Mouse (Mus musculus) intestine, embryonic 14.5 days (tissue): Measurements from ENCODE around the gene Nsg2. TPM values are rescaled to one million over a fixed set of nuclear protein-coding genes. Genes with fewer than 3 reads are reported as not detected.

Experiments
- ATAC-seq: fragments of 200-750 bp; cut with Nextera tagmentation; replicated peaks from 2 replicates; pipeline ENCODE4 v1.8.0; 2017; ENCODE audit warnings: low read depth, moderate number of reproducible peaks, moderate TSS enrichment, moderate library complexity; ENCODE audit not compliant: low FRiP score, low TSS enrichment
- DNase-seq: peaks from one replicate; pipeline ENCODE4 v3.0.0-alpha.2; 2018; ENCODE audit warnings: low spot score
- H3K27ac ChIP-seq: fragments of 300-500 bp; sonication (generic); 2 replicates; pipeline ENCODE4 v1.5.1; 2014; ENCODE audit warnings: low read depth, mild to moderate bottlenecking, control low read depth
- H3K27me3 ChIP-seq: fragments of 300-500 bp; sonication (generic); replicated peaks from 2 replicates; pipeline ENCODE4 v1.6.1; 2014; ENCODE audit warnings: low read length, control low read depth; ENCODE audit not compliant: control insufficient read depth, insufficient read depth
- H3K36me3 ChIP-seq: fragments of 300-500 bp; sonication (generic); 2 replicates; pipeline ENCODE4 v1.6.1; 2014; ENCODE audit warnings: low read length, control low read depth; ENCODE audit not compliant: control insufficient read depth, insufficient read depth
- H3K4me1 ChIP-seq: fragments of 300-500 bp; sonication (generic); replicated peaks from 2 replicates; pipeline ENCODE4 v1.6.1; 2014; ENCODE audit warnings: low read length, control low read depth, mixed read lengths; ENCODE audit not compliant: control insufficient read depth, insufficient read depth
- H3K4me2 ChIP-seq: fragments of 300-500 bp; sonication (generic); 2 replicates; pipeline ENCODE4 v1.6.1; 2014; ENCODE audit warnings: low read length
- H3K4me3 ChIP-seq: fragments of 300-500 bp; sonication (generic); 2 replicates; pipeline ENCODE4 v1.5.1; 2014; ENCODE audit warnings: low read depth, low read length, control low read depth, mixed read lengths
- H3K9ac ChIP-seq: fragments of 300-500 bp; sonication (generic); 2 replicates; pipeline ENCODE4 v1.6.1; 2014; ENCODE audit warnings: mild to moderate bottlenecking, low read length
- H3K9me3 ChIP-seq: fragments of 300-500 bp; sonication (generic); 2 replicates; pipeline ENCODE4 v1.6.1; 2016; ENCODE audit warnings: low read length, control low read depth; ENCODE audit not compliant: control insufficient read depth
- WGBS: fragments of 180-500 bp; shearing (Covaris S2); extraction: QIAGEN DNeasy Blood & Tissue Kit; methylation state at CpG from one replicate; pipeline ENCODE4 v1.1.7; 2014; 5-methylcytosine and 5-hydroxymethylcytosine counted together
- polyA plus RNA-seq: library from polyadenylated mRNA; unstranded; fragments of >200 nt; fragmentation: Nextera tagmentation; extraction: Ambion mirVana; gene quantifications from 2 replicates; pipeline ENCODE4 v1.2.1, GENCODE M21; 2014

Gene Nsg2
- polyA plus RNA-seq, 1 experiment from 2014 or later = 4.0 TPM

DNA sequence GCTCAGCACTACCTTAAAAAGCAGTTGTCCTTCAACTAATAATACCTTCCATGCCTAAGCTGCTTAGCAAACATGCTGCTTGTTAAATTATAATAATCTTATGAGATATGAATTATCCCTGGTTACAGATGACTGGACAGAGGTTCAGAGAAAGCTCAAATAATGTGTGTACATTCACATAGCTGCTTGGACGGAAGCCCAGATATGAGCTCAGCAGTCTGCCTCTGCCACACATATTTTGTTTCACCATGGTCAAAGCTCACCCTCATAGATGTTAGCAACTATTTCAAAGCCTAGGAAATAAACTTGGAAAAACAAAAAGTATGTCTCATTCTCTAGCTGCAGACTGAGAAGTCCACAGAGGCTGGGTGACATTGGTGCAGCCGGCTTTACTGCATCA is 74.9 kb downstream of the Nsg2 start:
- Histone ChIP-seq H3K9me3 (no peaks in the 10 kb centered on the region), H3K4me3 (no peak overlapping the region), H3K4me2 (no peak overlapping the region), H3K4me1 (0 out of 2 replicates have a peak, but pooled peaks cover 12% of the 10 kb centered on the region), H3K27me3 (no peaks in the 10 kb centered on the region), H3K9ac (no peak overlapping the region), H3K36me3 (no peaks in the 10 kb centered on the region), H3K27ac (no peak overlapping the region)
- DNase-seq = no peak
- ATAC-seq = no peak
- 55% methylated on average over 2 of the region's 2 CpGs for WGBS

DNA sequence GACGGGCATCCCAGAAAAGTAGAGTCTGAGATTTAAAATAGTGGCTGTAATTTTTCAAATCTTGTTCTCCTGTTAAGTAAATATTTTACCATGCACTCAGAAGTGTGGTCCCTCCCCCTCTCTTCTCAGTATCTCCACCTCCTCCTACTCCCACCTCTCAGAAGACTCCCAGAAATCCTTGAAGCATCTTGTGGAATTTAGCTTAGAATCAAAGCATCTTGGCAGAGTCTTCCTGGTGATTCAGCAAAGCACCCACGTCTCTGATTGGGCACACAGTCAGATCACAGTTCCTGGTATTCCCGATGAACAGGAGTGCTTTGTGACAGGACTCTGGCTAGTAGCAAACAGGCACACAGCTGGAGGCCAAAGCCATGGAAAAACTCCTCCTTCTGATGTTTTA is 83.2 kb downstream of the Nsg2 start:
- Histone ChIP-seq H3K4me3 (no peak overlapping the region), H3K36me3 (no peaks in the 10 kb centered on the region), H3K9ac (no peak overlapping the region), H3K4me1 (no peaks in the 10 kb centered on the region), H3K4me2 (no peak overlapping the region), H3K9me3 (no peaks in the 10 kb centered on the region), H3K27me3 (no peaks in the 10 kb centered on the region), H3K27ac (no peak overlapping the region)
- ATAC-seq = no peak
- 61% methylated on average over 3 of the region's 3 CpGs for WGBS
- no peak for DNase-seq

DNA sequence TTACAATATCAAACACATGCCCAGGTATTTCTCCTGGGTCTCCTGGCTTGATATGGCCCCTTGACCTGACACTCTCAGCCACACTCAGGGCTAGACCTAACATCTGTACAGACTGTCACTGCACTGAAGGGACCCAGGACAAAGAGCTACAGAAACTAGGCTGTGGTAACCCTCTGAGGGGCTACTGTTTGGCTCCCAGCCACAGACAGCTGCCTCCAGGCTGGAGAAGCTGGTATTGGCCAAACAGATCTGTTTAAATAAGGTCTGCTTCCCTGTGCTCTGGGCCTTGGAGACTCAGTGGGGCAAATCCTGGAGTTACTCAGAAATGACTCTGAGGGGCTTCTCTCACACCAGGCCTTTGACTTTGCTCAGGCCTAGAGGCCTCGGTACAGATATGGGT is 86.3 kb downstream of the Nsg2 start:
- no peak overlapping the region for H3K9ac ChIP-seq
- H3K27me3 ChIP-seq = no peaks in the 10 kb centered on the region
- H3K4me3 ChIP-seq = no peak overlapping the region
- ATAC-seq (no peak), DNase-seq (no peak)
- H3K4me1 ChIP-seq = no peaks in the 10 kb centered on the region
- no peak overlapping the region for H3K27ac ChIP-seq
- H3K4me2 ChIP-seq = no peak overlapping the region
- no peaks in the 10 kb centered on the region for H3K36me3 ChIP-seq
- 76% methylated on average over 1 of the region's 1 CpGs for WGBS
- no peaks in the 10 kb centered on the region for H3K9me3 ChIP-seq

DNA sequence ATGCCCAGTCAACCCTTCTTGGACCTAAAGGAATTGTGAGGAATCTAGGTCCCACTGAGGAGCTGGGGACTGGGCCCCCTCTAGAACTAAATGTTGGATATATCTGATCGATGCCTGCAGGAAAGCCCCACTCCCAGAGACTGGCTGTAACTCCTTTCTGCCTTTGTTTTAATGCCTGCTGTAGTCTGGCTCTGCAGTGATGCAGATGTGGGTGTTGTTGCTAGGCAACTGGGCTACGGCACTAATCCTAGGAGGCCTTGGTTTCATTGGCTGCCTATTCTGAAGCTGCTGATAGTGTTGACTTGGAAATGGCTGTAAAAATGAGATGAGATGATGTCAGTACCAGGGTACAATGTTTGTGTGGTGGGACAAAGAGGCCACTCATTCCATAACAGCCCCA is 87.1 kb downstream of the Nsg2 start:
- Histone ChIP-seq H3K9me3 (no peaks in the 10 kb centered on the region), H3K27ac (no peak overlapping the region), H3K4me2 (no peak overlapping the region), H3K36me3 (no peaks in the 10 kb centered on the region), H3K4me3 (no peak overlapping the region), H3K4me1 (no peaks in the 10 kb centered on the region), H3K9ac (no peak overlapping the region), H3K27me3 (no peaks in the 10 kb centered on the region)
- ATAC-seq (no peak), DNase-seq (no peak)
- 21% methylated on average over 2 of the region's 2 CpGs for WGBS

DNA sequence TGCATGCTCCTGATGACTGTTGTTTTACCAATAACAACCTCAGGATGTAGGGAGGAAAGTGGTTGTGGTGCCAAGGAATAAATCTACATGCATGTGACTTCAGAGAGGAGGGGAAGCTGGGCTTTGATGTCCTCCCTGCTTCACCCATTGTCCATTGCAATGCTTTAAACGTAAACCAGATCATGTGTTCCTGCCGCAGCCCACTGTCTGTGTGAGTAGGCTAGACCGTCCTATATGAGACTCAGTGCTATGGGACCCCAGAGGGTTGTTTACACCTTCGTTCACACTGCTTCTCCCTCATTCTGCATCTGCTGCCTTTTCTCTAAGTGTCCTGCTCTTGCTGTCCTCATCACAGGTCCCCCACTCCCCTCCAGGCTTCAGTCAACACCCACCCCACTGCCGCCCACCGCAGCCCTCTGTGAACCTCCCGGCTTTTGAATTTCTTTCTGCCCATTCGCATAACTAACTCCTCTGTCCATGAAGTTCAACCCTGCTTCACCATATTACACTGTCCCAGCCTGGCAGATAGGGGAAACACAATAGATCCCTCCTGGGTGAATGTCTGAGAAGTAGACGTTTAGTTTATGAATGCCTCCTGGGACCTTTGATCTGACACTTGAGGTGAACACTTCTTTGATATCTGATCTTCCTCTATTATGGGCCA is 87.6 kb downstream of the Nsg2 start:
- Histone ChIP-seq H3K4me3 (no peak overlapping the region), H3K4me1 (no peaks in the 10 kb centered on the region), H3K36me3 (no peaks in the 10 kb centered on the region), H3K4me2 (no peak overlapping the region), H3K27ac (no peak overlapping the region), H3K27me3 (no peaks in the 10 kb centered on the region), H3K9me3 (no peaks in the 10 kb centered on the region), H3K9ac (no peak overlapping the region)
- 77% methylated on average over 9 of the region's 9 CpGs for WGBS
- DNase-seq (no peak), ATAC-seq (no peak)

DNA sequence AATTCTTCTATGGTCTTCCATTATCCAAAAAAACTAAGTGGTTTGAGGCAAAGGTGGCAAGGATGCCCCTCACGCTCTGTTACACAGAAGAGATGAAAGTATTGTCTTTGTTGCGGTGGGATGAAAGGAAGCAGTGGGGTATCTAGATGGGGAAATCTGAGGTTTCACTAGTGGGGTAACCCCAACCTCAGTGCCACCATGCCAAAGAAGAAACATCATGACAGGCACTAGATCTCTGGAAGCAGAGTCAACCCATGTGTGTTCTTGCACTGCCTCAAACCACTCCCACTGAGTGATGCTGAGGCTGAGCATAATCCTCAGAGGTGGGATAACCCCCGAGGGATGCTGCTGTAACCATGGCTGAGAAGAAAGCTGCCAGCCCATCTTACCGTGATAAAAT is 95.5 kb downstream of the Nsg2 start:
- H3K9ac ChIP-seq = no peak overlapping the region
- no peak overlapping the region for H3K4me2 ChIP-seq
- H3K4me1 ChIP-seq = no peaks in the 10 kb centered on the region; the same call in 1 of the 2 replicates

DNA sequence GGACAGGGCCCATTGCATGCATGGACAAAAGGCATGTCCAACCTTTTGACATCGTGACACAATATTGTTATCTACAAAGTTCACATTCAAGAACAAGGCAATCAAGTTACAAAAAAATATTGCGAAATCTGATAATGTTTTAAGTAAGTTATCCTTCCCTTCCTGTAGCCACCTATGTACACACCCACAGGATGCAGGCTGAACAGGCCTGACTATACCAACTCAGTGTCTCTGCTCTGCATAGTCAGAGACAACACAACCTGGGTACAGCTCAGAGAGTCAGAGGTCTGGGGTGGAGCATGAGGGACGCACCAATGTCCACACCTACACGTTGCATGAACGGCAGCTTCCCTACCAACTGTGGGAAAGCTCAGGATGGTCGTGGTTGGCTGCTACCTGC is 96.1 kb downstream of the Nsg2 start:
- Histone ChIP-seq H3K36me3 (no peaks in the 10 kb centered on the region), H3K4me3 (no peak overlapping the region), H3K9ac (no peak overlapping the region), H3K4me1 (no peaks in the 10 kb centered on the region; the same call in 1 of the 2 replicates), H3K27ac (no peak overlapping the region), H3K9me3 (no peaks in the 10 kb centered on the region), H3K27me3 (no peaks in the 10 kb centered on the region), H3K4me2 (no peak overlapping the region)
- no peak for DNase-seq
- no peak for ATAC-seq
- 84% methylated on average over 6 of the region's 6 CpGs for WGBS

More for the DNA sequence above, 95.5 kb downstream of the Nsg2 start:
- H3K4me3 ChIP-seq = no peak overlapping the region
- H3K9me3 ChIP-seq = no peaks in the 10 kb centered on the region
- DNase-seq (no peak), ATAC-seq (no peak)
- H3K36me3 ChIP-seq = no peaks in the 10 kb centered on the region
- no peak overlapping the region for H3K27ac ChIP-seq
- 85% methylated on average over 4 of the region's 4 CpGs for WGBS
- no peaks in the 10 kb centered on the region for H3K27me3 ChIP-seq

DNA sequence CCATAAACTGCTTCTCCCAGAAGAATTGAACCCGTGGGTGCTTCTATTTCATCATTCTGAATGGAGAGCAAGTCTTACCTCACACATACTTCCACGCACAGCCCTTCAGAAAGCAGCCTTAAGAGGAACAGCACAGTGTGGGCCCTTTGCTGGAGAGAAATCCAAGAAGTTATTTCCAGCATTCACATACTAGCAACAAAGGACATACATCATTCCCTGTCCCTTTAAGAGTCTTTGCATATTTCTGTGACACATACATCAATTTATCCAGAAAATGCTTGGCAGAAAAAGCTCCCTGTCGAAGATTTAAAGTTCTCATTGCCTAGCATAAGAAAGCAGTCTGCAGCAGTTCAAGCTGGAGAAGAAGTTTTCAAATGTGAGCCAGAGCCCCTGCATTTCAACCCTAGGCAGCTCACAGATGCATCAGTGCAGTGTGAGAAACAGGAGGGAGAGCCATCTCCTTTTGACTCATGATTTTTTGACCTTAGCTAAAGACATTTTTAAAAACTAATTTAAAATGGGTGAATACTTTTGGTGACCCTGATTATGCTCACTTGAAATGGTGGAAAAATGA is 100.9 kb downstream of the Nsg2 start:
- H3K4me3 ChIP-seq = no peak overlapping the region
- no peaks in the 10 kb centered on the region for H3K36me3 ChIP-seq
- ATAC-seq = 0 out of 2 replicates have a peak, but pooled peaks have one; percentile 34
- H3K9ac ChIP-seq = no peak overlapping the region
- peak overlapping the region; percentile 11; the same call in 1 of the 2 replicates for H3K4me2 ChIP-seq
- H3K27ac ChIP-seq = peak overlapping the region; percentile 40; the same call in 1 of the 2 replicates
- no peaks in the 10 kb centered on the region for H3K27me3 ChIP-seq
- no peak for DNase-seq
- H3K4me1 ChIP-seq = peaks cover 19% of the 10 kb centered on the region
- no peaks in the 10 kb centered on the region for H3K9me3 ChIP-seq
- WGBS = 38% methylated on average over 3 of the region's 3 CpGs

DNA sequence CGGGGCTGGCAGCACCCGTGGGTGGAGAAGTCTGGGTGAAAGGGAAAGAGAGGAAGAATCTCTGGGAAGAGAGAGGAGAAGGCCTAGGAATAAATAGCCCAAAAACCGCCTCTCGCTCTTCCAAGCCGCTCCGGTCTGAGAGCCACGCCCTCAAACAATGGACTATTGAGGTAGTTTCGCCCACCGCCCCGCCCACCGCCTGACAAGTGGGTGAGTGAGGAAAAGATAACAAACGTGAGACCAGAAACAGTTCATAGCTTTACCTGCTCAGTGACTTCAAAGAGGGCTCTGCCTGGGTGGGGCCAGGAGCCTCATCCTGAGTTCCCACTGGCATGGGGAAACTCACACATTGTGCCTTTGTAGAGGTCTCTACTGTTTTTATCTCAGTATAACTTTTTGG is 102.7 kb downstream of the Nsg2 start:
- peak; percentile 59 for DNase-seq
- no peaks in the 10 kb centered on the region for H3K36me3 ChIP-seq
- WGBS = 15% methylated on average over 12 of the region's 12 CpGs
- H3K4me3 ChIP-seq = no peak overlapping the region
- no peak overlapping the region for H3K9ac ChIP-seq
- no peaks in the 10 kb centered on the region for H3K27me3 ChIP-seq
- ATAC-seq = no peak; the same call in 1 of the 2 replicates
- no peaks in the 10 kb centered on the region for H3K9me3 ChIP-seq
- peak overlapping the region; percentile 38 for H3K4me2 ChIP-seq
- H3K4me1 ChIP-seq = peaks cover 19% of the 10 kb centered on the region
- H3K27ac ChIP-seq = no peak overlapping the region
